Mouse (Mus musculus) gastrocnemius, adult 2 months (tissue): ENCODE data around the gene Tbc1d21. TPM values are rescaled to one million over a fixed set of nuclear protein-coding genes. Genes with fewer than 3 reads are reported as not detected.

Source experiments
- DNase-seq: peaks from one replicate; pipeline ENCODE4 v3.0.0; 2022
- H3K27ac ChIP-seq: fragments of 200-600 bp; 2 replicates; pipeline ENCODE4 v1.8.1; 2022; ENCODE audit warnings: mild to moderate bottlenecking
- H3K4me3 ChIP-seq: fragments of 200-600 bp; 2 replicates; pipeline ENCODE4 v1.8.1; 2022; ENCODE audit warnings: mild to moderate bottlenecking, moderate library complexity
- CTCF ChIP-seq: fragments of 200-600 bp; IDR thresholded peaks from 2 replicates; pipeline ENCODE4 v1.8.1; 2022; ENCODE audit warnings: antibody characterized with exemption, mild to moderate bottlenecking, moderate library complexity
- intact Hi-C: fragments of 180-260 bp; cut with DNase I; formaldehyde crosslinking; loops from one replicate; pipeline ENCODE4 v1.15.1; 2025
- long read RNA-seq, 2 experiments: library from polyadenylated mRNA; stranded (forward); transcript quantifications; one replicate each; pipeline ENCODE4 v2.0.0; 2021
- total RNA-seq, 2 experiments: library from RNA; stranded (reverse); gene quantifications; 2 replicates each; pipeline ENCODE4 v1.2.3; 2021

Gene Tbc1d21
- total RNA-seq: not detected
- long read RNA-seq, experiment 1: 0 reads
- long read RNA-seq, experiment 2: 0 reads

DNA sequence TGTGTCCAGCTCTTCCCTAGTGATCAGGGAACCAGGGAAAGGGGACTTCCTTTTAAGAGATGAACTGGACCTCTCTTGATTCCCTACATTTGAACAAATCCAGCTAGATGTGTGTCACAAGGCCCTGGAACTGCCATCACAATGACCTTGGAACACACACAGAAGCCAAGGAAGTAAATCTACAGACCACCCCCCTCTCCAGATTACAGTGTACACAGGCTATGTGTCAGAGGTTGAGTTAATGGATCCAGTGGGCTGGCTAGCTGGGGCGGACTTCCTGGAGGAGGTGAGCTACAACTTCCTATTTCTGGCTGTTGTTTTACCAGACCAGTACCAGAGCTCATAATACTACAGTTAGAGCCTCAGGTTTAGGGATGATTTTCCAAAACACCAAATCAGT lies at the start of gene Tbc1d21:
Gene Tbc1d21 (minus strand): TSS at position 101 of the 400 bp plus-strand sequence.
- TF ChIP-seq CTCF: no peak
- no peak for DNase-seq
- intact Hi-C loops: no loop called here
- H3K4me3 ChIP-seq: no peak within 1 kb of the TSS
- H3K27ac ChIP-seq: no peak within 1 kb of the TSS

DNA sequence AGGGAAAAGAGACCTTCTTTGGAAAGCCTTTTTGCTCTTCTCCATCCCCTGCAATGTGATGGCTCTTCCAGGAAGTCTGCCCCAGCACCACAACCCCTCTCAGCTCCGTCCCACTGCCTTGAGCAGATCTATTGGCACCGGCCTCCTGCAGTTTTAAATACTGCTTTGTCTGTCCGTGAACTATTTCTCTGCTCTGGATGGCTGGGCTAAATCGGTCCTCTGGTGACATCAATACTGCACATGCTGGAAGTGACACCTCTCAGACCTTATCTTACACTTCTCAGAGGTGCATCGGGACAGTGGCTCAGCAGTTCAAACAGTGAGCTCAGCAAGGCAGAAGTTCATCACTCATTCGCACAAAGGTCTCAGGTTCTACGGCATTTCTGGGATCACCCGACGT lies 41.3 kb upstream of the Tbc1d21 start:
- no peak for TF ChIP-seq CTCF
- DNase-seq: no peak
- H3K27ac ChIP-seq: no peak overlapping the region
- intact Hi-C loops: no loop called here
- no peak overlapping the region for H3K4me3 ChIP-seq

DNA sequence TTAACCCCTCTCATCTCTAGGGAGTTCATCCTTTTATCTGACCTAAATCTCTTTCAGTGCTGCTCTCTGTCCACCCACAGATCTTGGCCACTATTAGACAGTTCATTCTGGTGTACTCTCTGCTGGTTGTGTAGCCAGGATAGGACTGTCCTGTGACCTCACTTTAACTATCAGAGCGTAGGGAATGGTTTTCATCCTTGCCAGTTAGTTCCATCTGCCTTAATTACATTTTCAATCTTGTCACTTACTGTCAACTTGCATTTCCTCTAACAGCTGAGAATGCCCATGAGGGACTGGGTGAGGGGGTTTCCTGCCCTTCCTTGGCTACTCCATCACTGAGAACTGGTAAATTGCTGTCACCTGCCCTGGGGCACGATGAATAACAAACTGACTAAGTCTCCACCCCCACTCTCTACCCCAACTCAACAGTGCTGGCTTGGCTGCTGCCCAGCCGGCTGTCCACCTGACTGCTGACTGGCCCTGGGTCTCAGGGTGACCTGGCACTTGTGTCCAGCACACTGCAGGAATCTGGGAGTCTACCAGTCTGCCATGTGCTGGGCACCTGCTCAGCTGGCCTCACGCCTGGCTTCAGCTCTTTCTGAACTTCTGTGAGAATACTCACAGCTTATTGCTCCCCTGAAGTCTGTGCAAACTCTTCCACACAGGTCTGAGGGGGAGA lies 39.9 kb upstream of the Tbc1d21 start:
- Histone ChIP-seq H3K27ac (no peak overlapping the region), H3K4me3 (no peak overlapping the region)
- intact Hi-C loops: no loop called here
- TF ChIP-seq CTCF: no peak
- DNase-seq: peak; percentile 32

DNA sequence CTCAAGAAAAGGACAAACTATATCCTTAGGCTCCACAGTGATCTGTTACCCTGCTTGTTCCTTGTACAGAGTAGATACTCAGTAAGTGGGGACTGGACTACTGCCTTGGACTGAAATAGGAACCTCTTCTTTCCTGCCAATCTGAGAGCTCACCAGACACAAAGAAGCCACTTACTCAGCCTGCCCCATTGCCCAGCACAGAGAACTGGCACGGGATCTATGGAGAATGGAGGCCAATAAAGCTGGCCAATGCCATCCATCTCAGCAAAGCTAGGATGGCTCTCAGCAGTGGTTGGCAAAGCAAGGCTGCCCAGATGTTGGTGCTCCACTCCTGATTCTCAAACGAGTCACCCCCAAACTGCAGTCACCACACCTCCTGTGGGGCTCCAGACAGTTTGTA lies 39.0 kb upstream of the Tbc1d21 start:
- TF ChIP-seq CTCF: no peak
- intact Hi-C loops: no loop called here
- DNase-seq: peak; percentile 26
- Histone ChIP-seq H3K4me3 (no peak overlapping the region), H3K27ac (no peak overlapping the region)

DNA sequence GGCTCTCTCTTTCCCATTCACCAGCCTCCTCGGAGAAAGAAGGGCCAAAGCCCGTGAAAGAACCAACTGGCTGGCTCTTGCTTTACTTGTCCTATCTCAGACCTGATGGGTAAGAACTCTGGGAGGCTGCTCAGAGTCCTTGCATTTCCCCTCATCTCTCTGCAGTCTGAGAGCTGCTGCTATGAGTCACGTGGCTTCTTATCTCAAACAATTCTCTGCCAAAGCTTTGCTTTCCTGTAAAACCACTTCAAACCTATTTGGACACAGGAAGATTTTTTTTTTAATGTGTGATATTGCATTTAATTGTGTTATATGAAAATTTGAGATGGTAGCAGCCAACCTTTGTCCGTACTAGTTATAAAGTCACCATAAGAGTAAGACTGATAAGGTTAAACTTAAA lies 34.2 kb upstream of the Tbc1d21 start:
- no peak for DNase-seq
- Histone ChIP-seq H3K27ac (no peak overlapping the region), H3K4me3 (no peak overlapping the region)
- TF ChIP-seq CTCF: no peak
- intact Hi-C loops: no loop called here

DNA sequence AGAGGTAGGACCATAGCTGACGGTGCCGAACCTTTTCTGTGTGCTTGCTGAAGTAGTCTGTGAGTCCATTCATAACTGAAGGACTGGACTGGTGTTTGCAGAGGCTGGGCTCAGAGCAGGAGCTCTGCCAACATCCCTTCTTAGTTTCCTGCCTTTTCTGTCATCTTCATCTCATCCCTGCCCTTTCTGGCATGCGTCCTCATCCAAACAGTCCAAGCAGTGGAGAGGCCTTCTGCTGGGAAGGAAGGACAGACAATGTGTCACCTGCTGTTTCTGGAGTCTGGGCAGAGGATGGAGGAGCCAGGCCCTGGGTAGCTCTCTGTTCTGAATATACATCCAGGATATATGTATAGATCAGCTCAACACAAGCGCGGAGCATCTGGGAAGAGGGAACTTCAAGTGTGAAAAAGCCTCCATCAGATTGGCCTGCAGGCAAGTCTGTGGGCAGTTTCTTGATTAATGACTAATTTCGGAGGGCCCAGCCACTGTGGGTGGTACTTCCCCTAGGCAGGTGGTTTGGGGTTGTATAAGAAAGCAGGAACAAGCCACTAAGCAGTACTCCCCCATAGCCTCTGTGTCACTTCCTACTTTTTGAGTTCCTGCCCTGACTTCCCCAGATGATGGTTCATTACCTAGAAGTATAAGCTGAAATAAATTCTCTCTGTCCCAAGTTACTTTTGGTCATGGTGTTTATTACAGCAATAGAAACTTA lies 31.3 kb upstream of the Tbc1d21 start:
- Histone ChIP-seq H3K4me3 (no peak overlapping the region), H3K27ac (no peak overlapping the region)
- TF ChIP-seq CTCF: no peak
- DNase-seq: no peak
- intact Hi-C loops: no loop called here

DNA sequence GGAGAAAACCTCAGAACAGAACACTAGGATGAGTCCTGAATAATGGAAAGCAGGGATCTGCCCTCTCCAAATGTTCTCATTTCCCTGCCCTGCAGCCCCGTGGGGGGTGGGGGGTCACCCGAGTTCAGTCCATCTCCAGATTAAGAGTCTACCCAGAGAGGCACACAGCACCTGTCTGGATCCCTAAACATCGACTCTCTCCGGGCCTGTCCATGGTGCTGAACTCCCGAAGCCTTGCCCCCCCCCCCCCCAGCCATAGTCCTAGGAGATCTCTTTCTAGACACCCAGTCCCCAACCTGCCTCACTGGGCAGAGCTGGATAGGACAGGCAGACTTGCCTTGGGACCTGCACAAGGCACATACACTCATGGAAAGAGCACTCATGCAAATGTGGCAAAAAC lies 29.4 kb upstream of the Tbc1d21 start:
- H3K27ac ChIP-seq: no peak overlapping the region
- no peak for DNase-seq
- intact Hi-C loops: no loop called here
- H3K4me3 ChIP-seq: no peak overlapping the region
- no peak for TF ChIP-seq CTCF

DNA sequence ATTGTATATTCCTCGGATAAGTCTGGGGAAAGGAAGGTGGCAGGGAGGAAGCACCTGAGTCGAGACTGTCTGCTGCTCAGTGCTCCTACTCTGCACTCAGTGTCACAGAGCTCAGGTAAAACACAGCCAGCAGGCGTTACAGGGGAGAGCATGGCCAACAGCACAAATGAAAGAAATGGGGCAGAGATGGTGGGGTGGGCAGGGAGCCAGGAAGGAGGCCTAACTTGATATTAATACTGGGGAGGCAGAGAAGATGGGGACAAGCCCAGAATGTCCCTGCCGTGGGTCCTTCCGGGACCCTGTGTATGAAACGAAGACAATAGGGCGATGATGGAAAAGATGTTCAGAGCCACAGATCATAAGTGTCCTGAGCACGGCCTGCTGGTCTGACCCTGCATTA lies 24.4 kb upstream of the Tbc1d21 start:
- Histone ChIP-seq H3K4me3 (no peak overlapping the region), H3K27ac (no peak overlapping the region)
- intact Hi-C loops: no loop called here
- DNase-seq: no peak
- no peak for TF ChIP-seq CTCF

DNA sequence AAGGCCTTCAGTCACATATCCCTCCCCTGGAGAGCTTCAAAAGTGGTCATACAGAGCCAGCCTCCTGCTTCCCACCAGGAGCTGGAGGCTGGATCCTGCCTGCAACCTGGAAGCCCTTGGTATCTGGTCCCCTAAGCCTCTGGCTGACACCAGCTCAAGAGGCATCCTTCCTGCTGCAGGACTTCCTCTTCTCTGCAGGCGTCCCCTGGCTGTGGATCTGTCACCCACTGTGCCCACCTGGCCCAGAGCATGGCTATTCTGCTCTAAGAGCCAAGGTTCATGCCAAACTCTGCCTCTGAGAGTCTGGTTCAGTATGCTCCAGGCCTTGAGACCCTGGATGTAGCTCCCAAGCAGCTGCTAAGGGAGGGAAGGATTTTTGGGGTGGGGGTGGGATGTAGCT lies 23.6 kb upstream of the Tbc1d21 start:
- intact Hi-C loops: no loop called here
- no peak for TF ChIP-seq CTCF

DNA sequence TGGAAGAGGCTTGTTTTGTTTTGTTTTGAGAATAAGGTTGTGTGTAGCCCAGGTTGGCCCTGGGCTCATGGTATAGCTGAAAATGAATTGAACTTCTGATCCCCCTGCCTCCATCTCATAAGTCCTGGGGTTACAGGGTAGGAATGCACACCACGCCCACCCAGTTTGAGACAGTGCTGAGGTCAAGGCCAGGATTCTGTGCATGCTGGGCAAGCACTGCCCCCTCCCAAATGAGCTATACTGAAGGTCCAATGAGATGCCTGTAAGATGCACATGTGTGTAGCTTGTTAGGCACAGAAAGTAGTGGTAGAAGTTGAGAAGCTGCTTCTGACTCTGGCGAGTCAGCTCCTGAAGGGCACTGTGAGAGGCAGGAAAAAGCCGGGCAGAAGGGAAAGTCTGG lies 18.1 kb upstream of the Tbc1d21 start:
- H3K4me3 ChIP-seq: no peak overlapping the region
- no peak for TF ChIP-seq CTCF
- intact Hi-C loops: no loop called here
- no peak for DNase-seq
- H3K27ac ChIP-seq: no peak overlapping the region

More for the DNA sequence above, 23.6 kb upstream of the Tbc1d21 start:
- H3K4me3 ChIP-seq: no peak overlapping the region
- no peak for DNase-seq
- H3K27ac ChIP-seq: no peak overlapping the region

DNA sequence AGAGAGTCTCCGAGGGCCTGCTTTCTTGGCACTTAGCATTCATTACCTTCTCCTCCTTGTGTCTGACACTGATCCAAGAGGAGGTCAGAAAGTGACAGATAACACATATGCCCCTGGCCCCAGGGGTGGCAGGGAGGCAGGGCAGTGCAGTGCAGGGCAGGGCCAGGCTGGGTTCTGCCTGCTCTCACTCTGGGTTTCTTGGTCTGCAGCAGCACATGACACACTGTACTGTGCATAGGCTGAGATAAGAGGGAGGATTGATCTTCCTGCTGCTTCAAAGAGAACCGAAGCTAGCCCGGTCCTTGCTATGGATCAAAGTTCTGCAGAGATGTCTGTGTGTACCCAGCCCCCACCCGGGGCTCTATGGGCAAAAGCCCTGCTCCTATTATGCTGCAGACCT lies 8.6 kb upstream of the Tbc1d21 start:
- Histone ChIP-seq H3K4me3 (no peak overlapping the region), H3K27ac (no peak overlapping the region)
- DNase-seq: no peak
- intact Hi-C loops: no loop called here
- TF ChIP-seq CTCF: no peak

DNA sequence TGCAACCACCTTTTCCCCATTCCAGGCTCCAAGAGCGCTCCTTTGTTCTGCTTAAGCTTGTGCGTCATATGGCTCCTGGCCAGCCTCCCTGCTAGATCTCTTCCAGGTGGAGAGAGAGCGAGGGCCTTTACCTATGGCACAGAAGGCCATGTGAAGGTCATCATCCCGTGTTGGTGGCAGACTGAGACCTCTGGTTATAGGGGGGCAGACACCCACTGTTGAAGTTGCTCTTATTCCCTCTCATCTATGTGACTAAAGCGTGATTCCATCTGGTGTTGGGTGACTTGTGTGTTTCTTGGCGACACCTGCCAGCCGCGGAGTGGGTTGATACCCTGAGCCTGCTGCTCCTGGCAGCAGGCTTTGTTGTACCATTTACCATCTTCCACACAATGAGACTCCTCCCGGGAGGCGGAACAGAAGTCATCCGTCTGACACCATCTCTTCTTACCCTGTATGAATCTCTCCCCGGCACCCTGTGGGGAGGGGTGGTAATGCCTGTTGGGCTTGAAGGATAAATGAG lies 3.7 kb upstream of the Tbc1d21 start:
- no peak for TF ChIP-seq CTCF
- Histone ChIP-seq H3K27ac (no peak overlapping the region), H3K4me3 (no peak overlapping the region)
- DNase-seq: no peak
- intact Hi-C loops: no loop called here

DNA sequence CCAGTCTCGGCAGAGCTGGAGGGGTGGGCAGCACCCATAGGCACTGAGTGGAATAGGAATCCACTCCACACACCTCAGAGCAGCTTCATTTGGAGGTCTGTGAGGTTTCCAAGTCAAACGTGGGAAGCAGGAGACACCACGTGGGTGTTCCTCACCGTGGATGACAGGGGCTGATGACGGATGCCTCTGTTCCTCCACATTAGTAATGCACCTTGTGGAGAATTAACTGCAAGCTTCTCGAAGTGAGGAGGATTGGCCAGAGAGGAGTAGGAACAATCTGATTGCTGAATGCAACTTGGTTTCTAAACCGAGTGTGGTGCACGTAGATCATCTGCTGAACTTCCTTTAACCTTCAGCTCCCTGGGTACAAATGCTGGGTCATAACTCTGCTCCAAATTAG lies 1.7 kb upstream of the Tbc1d21 start:
- Histone ChIP-seq H3K4me3 (no peak overlapping the region), H3K27ac (no peak overlapping the region)
- TF ChIP-seq CTCF: no peak
- intact Hi-C loops: no loop called here
- DNase-seq: no peak
